Mouse (Mus musculus) neural tube, embryonic 13.5 days (tissue): ENCODE results near the gene Nr2f6. TPM values are rescaled to one million over a fixed set of nuclear protein-coding genes. Genes with fewer than 3 reads are reported as not detected.

Experiments
- ATAC-seq: fragments of 200-750 bp; cut with Nextera tagmentation; 2 replicates; pipeline ENCODE4 v1.8.0; 2017; ENCODE audit warnings: low read depth, mild to moderate bottlenecking, moderate TSS enrichment, moderate library complexity
- H3K27ac ChIP-seq: fragments of 300-500 bp; sonication (generic); replicated peaks from 2 replicates; pipeline ENCODE4 v1.5.1; 2015; ENCODE audit warnings: moderate library complexity, mild to moderate bottlenecking, inconsistent platforms
- H3K27me3 ChIP-seq: fragments of 300-500 bp; sonication (generic); 2 replicates; pipeline ENCODE4 v1.6.1; 2015; ENCODE audit warnings: mild to moderate bottlenecking, inconsistent platforms
- H3K36me3 ChIP-seq: fragments of 300-500 bp; sonication (generic); 2 replicates; pipeline ENCODE4 v1.6.1; 2015; ENCODE audit warnings: mild to moderate bottlenecking, inconsistent platforms
- H3K4me1 ChIP-seq: fragments of 300-500 bp; sonication (generic); replicated peaks from 2 replicates; pipeline ENCODE4 v1.6.1; 2015; ENCODE audit warnings: inconsistent platforms
- H3K4me2 ChIP-seq: fragments of 300-500 bp; sonication (generic); 2 replicates; pipeline ENCODE4 v1.6.1; 2015; ENCODE audit warnings: inconsistent platforms, mild to moderate bottlenecking, moderate library complexity
- H3K4me3 ChIP-seq: fragments of 300-500 bp; sonication (generic); 2 replicates; pipeline ENCODE4 v1.5.1; 2015; ENCODE audit warnings: mild to moderate bottlenecking, inconsistent platforms
- H3K9ac ChIP-seq: fragments of 300-500 bp; sonication (generic); 2 replicates; pipeline ENCODE4 v1.6.1; 2015; ENCODE audit warnings: moderate library complexity, mild to moderate bottlenecking, inconsistent platforms
- H3K9me3 ChIP-seq: fragments of 300-500 bp; sonication (generic); 2 replicates; pipeline ENCODE4 v1.6.1; 2016; ENCODE audit warnings: inconsistent platforms
- WGBS: fragments of 180-500 bp; shearing (Covaris S2); methylation state at CpG from one replicate; pipeline ENCODE4 v1.1.7; 2015; 5-methylcytosine and 5-hydroxymethylcytosine counted together
- polyA plus RNA-seq: library from polyadenylated mRNA; unstranded; fragments of >200 nt; fragmentation: Nextera tagmentation; extraction: Ambion mirVana; gene quantifications from 2 replicates; pipeline ENCODE4 v1.2.1, GENCODE M21; 2015

Gene Nr2f6
- polyA plus RNA-seq, 1 experiment from 2014 or later: 30.3 TPM

- ATAC-seq: no peak
- H3K4me1 ChIP-seq: peaks cover 23% of the 10 kb centered on the region
- H3K9me3 ChIP-seq: no peaks in the 10 kb centered on the region
- no peak overlapping the region for H3K4me3 ChIP-seq
- peaks cover 24% of the 10 kb centered on the region for H3K36me3 ChIP-seq
- H3K9ac ChIP-seq: no peak overlapping the region
- no peak overlapping the region for H3K27ac ChIP-seq
- H3K4me2 ChIP-seq: no peak overlapping the region
- no peaks in the 10 kb centered on the region for H3K27me3 ChIP-seq
Observed at GRCm38 (mm10) chr8:71401454-71401853, 19.7 kb upstream of the Nr2f6 start.

- 99% methylated on average over 2 of the region's 2 CpGs for WGBS
Observed at GRCm38 (mm10) chr8:71400826-71401225, 19.1 kb upstream of the Nr2f6 start.

DNA sequence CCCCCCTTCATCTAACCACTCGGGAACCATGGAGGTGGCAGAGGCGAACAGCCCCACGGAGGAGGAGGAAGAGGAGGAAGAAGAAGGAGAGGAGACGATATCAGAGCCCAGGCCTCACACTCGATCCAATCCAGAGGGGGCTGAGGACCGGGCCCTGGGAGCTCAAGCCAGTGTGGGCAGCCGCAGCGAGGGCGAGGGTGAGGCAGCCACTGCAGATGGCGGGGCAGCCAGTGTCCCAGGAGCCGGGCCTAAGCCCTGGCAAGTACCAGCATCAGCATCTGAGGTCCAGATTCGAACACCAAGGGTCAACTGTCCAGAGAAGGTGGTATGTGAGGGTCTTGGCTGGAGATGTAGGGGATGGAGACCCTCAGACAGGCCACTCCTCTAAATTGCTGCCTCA is 15.9 kb upstream of the Nr2f6 start:
- Histone ChIP-seq H3K27ac (no peak overlapping the region), H3K4me2 (peak overlapping the region; percentile 74), H3K36me3 (peaks cover 24% of the 10 kb centered on the region), H3K4me3 (peak overlapping the region; percentile 83), H3K4me1 (peaks cover 8% of the 10 kb centered on the region), H3K9me3 (no peaks in the 10 kb centered on the region), H3K9ac (peak overlapping the region; percentile 82), H3K27me3 (no peaks in the 10 kb centered on the region)
- WGBS: 93% methylated on average over 12 of the region's 12 CpGs
- ATAC-seq: no peak

More at GRCm38 (mm10) chr8:71400826-71401225, 19.1 kb upstream of the Nr2f6 start:
- no peak for ATAC-seq
- no peaks in the 10 kb centered on the region for H3K27me3 ChIP-seq
- H3K4me1 ChIP-seq: peaks cover 16% of the 10 kb centered on the region
- no peaks in the 10 kb centered on the region for H3K9me3 ChIP-seq
- H3K4me2 ChIP-seq: no peak overlapping the region
- no peak overlapping the region for H3K27ac ChIP-seq
- peaks cover 24% of the 10 kb centered on the region for H3K36me3 ChIP-seq
- H3K9ac ChIP-seq: no peak overlapping the region
- H3K4me3 ChIP-seq: no peak overlapping the region

- WGBS: under 1% methylated on average over 34 of the region's 34 CpGs
- Histone ChIP-seq H3K4me1 (peaks cover 8% of the 10 kb centered on the region), H3K4me3 (peak within 1 kb of the TSS; percentile 83), H3K9ac (peak within 1 kb of the TSS; percentile 82), H3K4me2 (peak within 1 kb of the TSS; percentile 74), H3K27ac (peak within 1 kb of the TSS; percentile 64), H3K9me3 (no peaks in the 10 kb centered on the region), H3K36me3 (peaks cover 24% of the 10 kb centered on the region), H3K27me3 (no peaks in the 10 kb centered on the region)
- peak; percentile 98 for ATAC-seq
Observed at GRCm38 (mm10) chr8:71396639-71397305, 15.0 kb upstream of the Nr2f6 start, which contains the start of gene Babam1. Gene Babam1, plus strand, starts transcription at chr8:71396861.

- Histone ChIP-seq H3K4me3 (peak within 1 kb of the TSS; percentile 83), H3K9me3 (no peaks in the 10 kb centered on the region), H3K27me3 (no peaks in the 10 kb centered on the region), H3K27ac (peak within 1 kb of the TSS; percentile 64), H3K4me1 (peaks cover 8% of the 10 kb centered on the region), H3K9ac (peak within 1 kb of the TSS; percentile 82), H3K4me2 (peak within 1 kb of the TSS; percentile 74), H3K36me3 (peaks cover 21% of the 10 kb centered on the region)
- no peak for ATAC-seq
- 83% methylated on average over 9 of the region's 9 CpGs for WGBS
Observed at GRCm38 (mm10) chr8:71395629-71396028, 13.9 kb upstream of the Nr2f6 start, which contains the start of gene Ushbp1. Gene Ushbp1, minus strand, starts transcription at chr8:71395802.

DNA sequence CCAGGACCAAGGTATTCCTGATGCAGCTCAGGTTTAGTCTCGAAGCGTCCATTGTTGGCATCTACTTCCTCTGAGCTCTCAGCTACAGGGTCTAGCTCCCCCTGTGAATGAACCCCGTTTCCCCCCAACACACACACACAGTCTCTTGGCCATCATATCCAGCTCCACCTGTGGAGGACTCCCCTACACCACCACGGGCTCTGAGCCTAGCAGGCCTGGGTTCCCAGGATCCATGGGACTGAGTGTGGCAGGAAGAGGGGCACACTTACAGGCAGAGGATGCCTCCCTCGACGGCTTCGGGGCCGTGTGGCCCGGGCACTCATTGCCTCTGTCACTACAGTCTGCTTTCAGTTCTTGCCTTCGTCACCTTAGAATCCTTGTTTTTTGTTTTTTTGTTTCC is 13.3 kb upstream of the Nr2f6 start:
- H3K9me3 ChIP-seq: no peaks in the 10 kb centered on the region
- peaks cover 8% of the 10 kb centered on the region for H3K4me1 ChIP-seq
- peak overlapping the region; percentile 28 for H3K27ac ChIP-seq
- WGBS: 87% methylated on average over 10 of the region's 10 CpGs
- H3K27me3 ChIP-seq: no peaks in the 10 kb centered on the region
- no peak for ATAC-seq
- peak overlapping the region; percentile 21; the same call in 1 of the 2 replicates for H3K4me2 ChIP-seq
- H3K9ac ChIP-seq: no peak overlapping the region
- no peak overlapping the region for H3K4me3 ChIP-seq
- H3K36me3 ChIP-seq: peaks cover 18% of the 10 kb centered on the region

- H3K4me1 ChIP-seq: peaks cover 8% of the 10 kb centered on the region
- no peak overlapping the region for H3K27ac ChIP-seq
- H3K36me3 ChIP-seq: peaks cover 13% of the 10 kb centered on the region
- no peaks in the 10 kb centered on the region for H3K27me3 ChIP-seq
- WGBS: 83% methylated on average over 7 of the region's 7 CpGs
- H3K4me3 ChIP-seq: no peak overlapping the region
- H3K9me3 ChIP-seq: no peaks in the 10 kb centered on the region
- ATAC-seq: no peak
- 0 out of 2 replicates have a peak overlapping the region, but pooled peaks have one; percentile 22 for H3K9ac ChIP-seq
- H3K4me2 ChIP-seq: peak overlapping the region; percentile 21
Observed at GRCm38 (mm10) chr8:71394481-71394880, 12.7 kb upstream of the Nr2f6 start.

GRCm38 (mm10) chr8:71392871-71393270 is 11.1 kb upstream of the Nr2f6 start:
- Histone ChIP-seq H3K9ac (no peak overlapping the region), H3K27ac (no peak overlapping the region), H3K36me3 (no peaks in the 10 kb centered on the region), H3K4me2 (peak overlapping the region; percentile 13; the same call in 1 of the 2 replicates), H3K4me1 (peaks cover 8% of the 10 kb centered on the region), H3K4me3 (no peak overlapping the region), H3K9me3 (no peaks in the 10 kb centered on the region), H3K27me3 (no peaks in the 10 kb centered on the region)
- 20% methylated on average over 3 of the region's 3 CpGs for WGBS
- ATAC-seq: no peak

- Histone ChIP-seq H3K9me3 (no peaks in the 10 kb centered on the region), H3K36me3 (no peaks in the 10 kb centered on the region), H3K27ac (no peak overlapping the region), H3K4me1 (peaks cover 4% of the 10 kb centered on the region), H3K4me2 (no peak overlapping the region), H3K9ac (no peak overlapping the region), H3K4me3 (no peak overlapping the region), H3K27me3 (no peaks in the 10 kb centered on the region)
- no peak for ATAC-seq
- WGBS: 79% methylated on average over 5 of the region's 5 CpGs
Observed at GRCm38 (mm10) chr8:71392391-71392790, 10.6 kb upstream of the Nr2f6 start.

GRCm38 (mm10) chr8:71391696-71392095 is 9.9 kb upstream of the Nr2f6 start:
- no peaks in the 10 kb centered on the region for H3K36me3 ChIP-seq
- no peak overlapping the region for H3K9ac ChIP-seq
- H3K4me2 ChIP-seq: no peak overlapping the region
- H3K27ac ChIP-seq: no peak overlapping the region
- H3K27me3 ChIP-seq: no peaks in the 10 kb centered on the region
- WGBS: 95% methylated on average over 2 of the region's 2 CpGs
- no peaks in the 10 kb centered on the region for H3K9me3 ChIP-seq
- no peak overlapping the region for H3K4me3 ChIP-seq
- H3K4me1 ChIP-seq: no peaks in the 10 kb centered on the region; the same call in 1 of the 2 replicates
- no peak for ATAC-seq

GRCm38 (mm10) chr8:71388267-71388666 is 6.5 kb upstream of the Nr2f6 start:
- Histone ChIP-seq H3K4me2 (no peak overlapping the region), H3K4me3 (no peak overlapping the region), H3K9me3 (no peaks in the 10 kb centered on the region), H3K9ac (no peak overlapping the region), H3K36me3 (no peaks in the 10 kb centered on the region), H3K27ac (no peak overlapping the region), H3K4me1 (peaks cover 2% of the 10 kb centered on the region), H3K27me3 (no peaks in the 10 kb centered on the region)
- ATAC-seq: no peak
- WGBS: 77% methylated on average over 1 of the region's 1 CpGs

DNA sequence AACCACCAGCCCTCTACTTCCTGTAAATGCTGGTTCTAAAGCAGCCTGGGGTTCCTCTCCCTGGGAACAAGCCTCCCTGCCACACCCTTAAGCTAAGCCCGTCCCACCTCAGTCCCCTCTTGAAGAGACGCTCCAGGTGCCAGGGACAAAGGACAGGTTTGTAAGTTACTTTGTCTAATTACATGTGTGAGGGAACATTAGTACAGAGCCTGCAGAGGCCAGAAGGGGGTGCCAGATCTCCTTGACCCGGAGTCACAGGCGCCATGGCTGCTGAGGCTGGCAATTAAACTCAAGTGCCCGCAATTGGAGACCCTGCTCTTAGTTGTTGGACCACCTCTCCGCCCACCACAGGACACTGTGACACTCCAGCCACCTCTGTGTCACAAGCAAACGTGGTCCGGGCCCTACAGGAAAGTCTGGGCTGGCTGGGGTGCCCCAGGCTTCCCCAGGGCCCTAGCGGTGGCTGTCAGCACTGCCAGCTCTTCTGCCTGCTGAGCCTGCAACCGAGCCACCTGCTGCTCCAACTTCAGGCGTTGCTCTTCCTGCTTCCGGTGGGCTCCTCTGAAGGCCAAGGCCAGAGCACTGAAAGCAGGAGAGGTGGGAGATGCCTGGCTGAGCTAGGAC is 3.6 kb upstream of the Nr2f6 start:
- H3K36me3 ChIP-seq: no peaks in the 10 kb centered on the region
- no peaks in the 10 kb centered on the region for H3K9me3 ChIP-seq
- peaks cover 25% of the 10 kb centered on the region for H3K4me1 ChIP-seq
- H3K27ac ChIP-seq: no peak overlapping the region
- H3K4me3 ChIP-seq: no peak overlapping the region
- no peak overlapping the region for H3K9ac ChIP-seq
- H3K27me3 ChIP-seq: no peaks in the 10 kb centered on the region
- ATAC-seq: no peak
- no peak overlapping the region for H3K4me2 ChIP-seq
- WGBS: 68% methylated on average over 12 of the region's 12 CpGs
